Mouse (Mus musculus) adrenal gland (tissue): ENCODE measurements around the gene Med13l.

Source experiments
- intact Hi-C: fragments of 180-260 bp; cut with DNase I; formaldehyde crosslinking; loops from one replicate; pipeline ENCODE4 v1.15.1; 2025

Med13l gene

DNA sequence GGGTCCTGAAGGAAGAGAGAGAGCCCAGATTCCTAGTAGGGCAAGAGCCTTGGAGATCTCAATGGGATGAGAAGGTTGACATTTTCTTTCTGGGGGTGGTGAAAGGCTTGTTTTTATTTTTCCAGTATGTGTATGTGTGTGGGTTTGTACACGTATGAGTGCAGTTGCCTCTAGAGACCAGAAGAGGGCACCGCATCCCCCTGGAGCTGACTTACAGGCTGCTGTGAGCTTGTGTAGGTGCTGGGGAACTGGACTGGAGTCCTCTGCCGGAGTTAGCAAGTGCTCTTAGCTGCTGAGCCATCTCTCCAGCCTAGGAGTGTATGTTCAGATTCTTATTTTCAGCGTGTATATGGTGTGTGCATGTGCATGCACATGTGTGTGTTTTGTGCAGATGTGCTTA, 5.2 kb upstream of the Med13l start:
- intact Hi-C loops: loop anchor here (10.0 kb wide), 1 partner anchor 291 kb away; no protein-coding TSS in a partner anchor

DNA sequence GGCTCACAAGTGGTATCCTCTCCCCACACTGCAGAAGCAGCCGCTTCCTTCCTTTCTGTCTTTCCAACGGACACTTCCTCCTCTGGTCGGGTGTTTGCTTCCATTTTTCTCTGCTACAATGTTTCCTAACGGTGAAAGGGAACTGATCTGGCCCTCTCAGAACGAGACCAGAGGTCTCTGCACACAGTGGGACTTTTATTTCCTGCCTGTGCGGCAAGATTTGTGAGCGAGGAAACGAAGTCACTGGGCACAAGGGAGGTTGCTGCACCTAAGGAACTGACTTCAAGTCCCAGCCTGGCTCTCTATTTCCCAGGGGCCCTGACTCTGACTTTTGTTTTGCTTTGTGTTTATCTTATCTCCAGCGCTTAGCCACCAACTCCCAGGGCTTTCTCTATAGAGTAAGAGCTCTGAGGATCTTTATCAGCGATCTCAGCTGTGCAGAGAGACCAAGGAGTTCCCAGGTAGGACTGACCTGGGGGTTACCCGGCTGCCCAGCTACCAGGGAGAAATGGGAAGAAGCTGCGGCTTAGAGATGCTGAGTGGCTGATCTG, 4.0 kb upstream of the Med13l start:
- intact Hi-C loops: loop anchor here (10.0 kb wide), 1 partner anchor 292 kb away; no protein-coding TSS in a partner anchor

- intact Hi-C loops: loop anchor here (10.0 kb wide), 1 partner anchor 294 kb away; no protein-coding TSS in a partner anchor
Observed at GRCm38 (mm10) chr5:118558841-118559240, 1.6 kb upstream of the Med13l start.

DNA sequence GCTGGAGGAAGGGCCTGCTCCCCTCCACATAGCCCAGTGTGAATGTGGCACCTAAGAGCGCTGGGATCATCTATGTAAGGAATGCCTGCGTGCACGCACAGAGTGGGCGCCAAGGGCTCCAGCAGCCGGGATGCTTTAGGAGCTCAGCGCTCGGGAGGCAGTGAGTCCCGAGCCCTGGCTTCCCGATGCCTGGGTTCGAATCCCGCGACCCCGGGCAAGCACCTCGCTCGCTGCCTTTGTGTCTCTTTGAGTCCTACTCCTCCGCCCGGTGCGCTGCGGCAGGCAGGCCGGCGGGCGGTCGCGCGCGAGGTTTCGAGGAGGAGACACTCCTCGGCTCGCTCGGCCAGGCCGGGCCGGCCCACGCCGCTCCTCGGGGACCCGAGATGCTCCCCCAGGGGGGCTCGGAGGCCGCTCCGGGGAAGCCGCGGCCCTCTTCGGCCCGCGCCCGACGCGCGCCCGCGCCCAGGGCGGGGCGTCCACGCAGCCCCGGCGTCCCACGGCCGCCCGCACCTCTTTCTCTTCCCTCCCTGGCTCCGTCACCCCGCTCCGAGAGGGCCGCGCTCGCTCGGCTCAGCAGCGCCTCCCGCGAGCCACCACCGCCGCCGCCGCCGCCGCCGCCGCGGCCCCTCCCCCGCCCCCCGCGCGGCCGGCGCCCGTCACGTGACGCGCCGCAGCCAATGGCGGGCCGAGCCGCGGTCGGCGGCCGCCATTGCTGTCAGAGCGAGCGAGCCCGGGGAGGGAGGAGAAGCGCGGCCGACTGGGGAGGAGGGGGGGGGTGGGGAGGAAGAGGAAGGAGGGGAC, 695 bp upstream of the Med13l start:
- intact Hi-C loops: loop anchor here (5.0 to 10.0 kb wide), 2 partner anchors 227 to 295 kb away; no protein-coding TSS in a partner anchor

- intact Hi-C loops: loop anchor here (5.0 kb wide), 1 partner anchor 229 kb away; no protein-coding TSS in a partner anchor
Observed at GRCm38 (mm10) chr5:118561086-118561987, 858 bp downstream of the Med13l start.

- intact Hi-C loops: loop anchor here (5.0 kb wide), 1 partner anchor 230 kb away; no protein-coding TSS in a partner anchor
Observed at GRCm38 (mm10) chr5:118562206-118562605, 1.7 kb downstream of the Med13l start.

GRCm38 (mm10) chr5:118563590-118563989, 3.1 kb downstream of the Med13l start:
- intact Hi-C loops: loop anchor here (5.0 kb wide), 1 partner anchor 231 kb away; no protein-coding TSS in a partner anchor

- intact Hi-C loops: no loop called here
Observed at GRCm38 (mm10) chr5:118567395-118567794, 6.9 kb downstream of the Med13l start.

- intact Hi-C loops: no loop called here
Observed at GRCm38 (mm10) chr5:118569017-118569416, 8.5 kb downstream of the Med13l start.

DNA sequence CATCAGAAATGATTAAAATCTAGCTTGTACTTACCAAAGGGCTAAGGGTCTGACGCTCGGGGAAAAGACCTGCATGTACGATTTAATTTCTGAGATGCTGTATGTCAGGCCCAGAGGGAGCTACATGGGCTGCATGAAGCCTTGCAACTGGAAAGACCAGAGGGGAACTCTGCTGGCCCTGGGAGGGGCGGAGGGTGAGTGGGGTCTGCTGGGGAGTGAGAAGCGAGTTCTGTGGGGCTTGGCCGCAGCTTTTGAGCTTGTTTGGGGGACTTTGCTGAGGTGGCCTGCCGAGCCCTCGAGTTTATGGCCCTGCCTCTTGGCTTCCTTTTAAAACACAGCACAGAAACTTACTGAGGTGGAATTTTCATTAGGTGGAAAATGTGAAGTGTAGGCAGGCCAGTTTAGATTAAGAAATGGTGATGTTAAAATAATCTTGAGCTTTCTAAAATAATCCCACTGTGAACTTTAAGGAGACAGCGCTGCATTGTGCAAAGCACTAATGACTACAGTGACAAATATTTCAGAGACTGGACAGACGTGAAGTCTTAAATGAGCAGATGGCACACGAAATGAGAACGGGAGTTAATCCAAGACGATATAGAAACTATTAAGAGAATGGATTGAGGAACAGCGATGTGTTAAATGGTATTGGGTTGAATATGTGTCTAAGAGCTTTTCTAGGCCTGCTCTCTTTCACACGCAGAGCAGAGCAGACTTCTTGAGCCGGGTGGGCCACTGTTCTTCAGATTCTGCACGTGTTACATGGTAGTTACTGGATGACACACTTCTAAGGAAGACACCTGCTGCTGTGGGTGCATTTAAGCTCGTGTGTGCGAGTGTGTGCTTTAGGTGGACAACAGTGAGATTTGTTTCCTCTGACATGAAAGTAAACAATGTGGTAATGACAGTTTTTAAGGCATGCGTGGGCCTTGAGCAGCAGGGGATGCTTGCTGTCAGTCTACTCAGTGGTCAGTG, 9.4 kb downstream of the Med13l start:
- intact Hi-C loops: no loop called here

DNA sequence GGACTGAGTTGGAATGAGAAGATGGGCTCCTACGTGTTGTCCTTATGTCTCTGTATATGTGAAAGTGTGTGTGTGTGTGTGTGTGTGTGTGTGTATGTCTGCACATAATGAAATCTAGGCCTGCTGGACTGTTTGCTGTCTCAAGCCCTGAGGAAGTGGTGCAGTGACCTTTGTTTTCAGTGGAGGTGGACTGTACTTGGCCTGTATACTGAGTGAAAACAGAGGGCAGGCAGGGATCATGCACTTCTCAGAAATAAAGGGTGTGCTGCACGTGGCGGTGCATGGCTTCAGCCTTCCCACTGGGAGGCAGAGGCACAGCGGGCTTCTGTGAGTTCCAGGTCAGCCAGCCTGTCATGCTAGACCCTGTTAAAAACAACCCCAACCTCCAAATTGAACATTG, 11.0 kb downstream of the Med13l start:
- intact Hi-C loops: no loop called here

DNA sequence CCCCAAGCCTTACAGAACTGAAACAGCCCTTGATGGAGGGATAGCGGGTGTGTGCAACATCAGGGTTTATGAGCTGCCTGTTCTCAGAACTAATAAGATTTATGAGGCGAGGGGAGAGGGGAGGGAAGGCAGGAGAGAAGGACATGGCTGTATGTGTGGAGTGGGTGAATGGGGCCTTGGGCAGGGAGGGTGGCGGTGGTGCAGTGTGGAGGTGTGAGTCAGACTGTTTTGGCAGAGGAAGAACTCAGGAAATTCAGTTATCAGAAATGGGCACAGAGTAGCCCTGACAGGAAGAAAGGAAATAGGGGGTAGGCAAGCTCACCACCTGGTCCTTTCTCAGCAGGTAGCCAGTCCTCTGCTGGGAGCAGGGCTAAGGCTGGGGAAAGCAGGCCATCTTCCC, 13.8 kb downstream of the Med13l start:
- intact Hi-C loops: no loop called here

- intact Hi-C loops: no loop called here
Observed at GRCm38 (mm10) chr5:118574997-118575396, 14.5 kb downstream of the Med13l start.

- intact Hi-C loops: no loop called here
Observed at GRCm38 (mm10) chr5:118575909-118576308, 15.4 kb downstream of the Med13l start.

DNA sequence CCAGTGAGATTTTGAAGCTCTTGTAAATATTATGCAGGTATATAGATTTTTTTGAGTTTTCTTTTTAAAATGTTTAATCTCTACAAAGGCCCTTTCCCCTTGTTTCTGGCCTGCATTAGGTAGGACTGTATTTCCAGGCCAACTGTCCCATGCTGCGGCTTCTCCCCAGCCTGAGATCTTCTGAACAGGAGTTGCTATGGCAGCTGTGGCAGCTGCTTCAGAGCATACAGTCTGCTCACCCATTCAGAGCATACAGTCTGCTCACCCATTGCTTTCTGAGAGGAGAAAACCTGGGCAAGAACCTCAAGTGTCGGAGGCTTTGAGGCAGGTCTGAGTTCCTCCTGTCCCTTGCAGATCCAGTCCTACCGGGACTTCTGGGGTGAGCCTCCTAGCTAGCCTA, 16.3 kb downstream of the Med13l start:
- intact Hi-C loops: no loop called here

GRCm38 (mm10) chr5:118585355-118585754, 24.9 kb downstream of the Med13l start:
- intact Hi-C loops: no loop called here

- intact Hi-C loops: no loop called here
Observed at GRCm38 (mm10) chr5:118586560-118586959, 26.1 kb downstream of the Med13l start.

DNA sequence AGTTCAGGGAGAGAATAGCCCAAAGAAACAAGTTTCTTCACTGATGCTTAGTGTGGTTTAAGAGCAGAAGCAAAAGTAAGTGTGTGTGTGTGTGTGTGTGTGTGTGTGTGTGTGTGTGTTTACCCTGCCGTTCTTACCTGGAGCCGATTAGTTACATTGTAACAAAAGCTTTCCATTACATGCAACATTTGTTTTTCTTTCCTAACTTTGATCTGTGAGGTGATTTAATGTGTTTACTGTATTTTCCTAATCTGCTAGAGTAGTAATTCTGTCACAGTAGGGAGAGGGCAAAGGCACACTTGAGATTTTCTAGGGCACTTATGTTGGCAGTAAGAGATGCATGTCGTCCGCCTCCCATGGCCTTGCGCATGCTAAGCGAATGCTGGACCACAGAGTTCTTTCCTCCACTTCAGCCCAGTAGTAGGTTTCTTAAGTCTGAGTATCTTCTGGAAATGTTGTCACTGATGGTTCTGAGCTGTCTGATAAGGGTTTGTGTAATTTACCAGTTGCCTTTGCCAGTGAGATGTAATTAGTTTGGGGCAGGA, 28.0 kb downstream of the Med13l start:
- intact Hi-C loops: no loop called here

DNA sequence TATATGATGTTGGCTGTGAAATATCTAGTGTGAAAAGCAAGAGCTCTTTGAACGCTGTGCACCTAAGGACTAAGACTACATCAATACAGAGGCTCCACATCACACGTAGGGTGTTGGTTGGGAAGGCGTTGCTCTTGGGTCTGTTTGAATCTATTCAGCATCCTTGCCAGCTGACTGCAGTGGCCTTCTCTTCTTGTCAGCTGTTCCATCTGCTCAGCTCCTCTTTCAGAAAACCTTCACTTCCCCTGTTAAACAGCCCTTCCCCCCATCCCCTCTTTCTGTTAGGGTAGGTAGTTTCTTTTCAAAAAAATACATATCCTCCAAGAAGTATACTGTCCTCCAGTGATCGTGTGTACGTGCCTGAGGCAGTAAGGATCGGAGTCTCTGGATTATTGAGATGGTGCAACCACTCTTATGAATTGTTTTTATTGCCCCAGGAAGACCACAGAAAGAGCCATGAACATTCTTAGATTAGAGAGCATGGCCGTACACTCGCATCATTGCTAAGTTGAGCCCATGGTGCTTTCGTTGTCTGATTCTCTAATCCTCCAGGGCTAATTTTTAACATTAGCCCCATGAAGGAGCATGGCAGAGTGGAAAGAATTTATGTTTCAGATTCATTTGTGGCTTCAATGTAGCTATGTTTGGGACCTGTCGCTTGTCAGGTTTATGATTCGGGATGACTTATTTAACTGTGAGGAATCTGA, 28.9 kb downstream of the Med13l start:
- intact Hi-C loops: no loop called here
